Mouse (Mus musculus) forebrain, embryonic 16.5 days (tissue): ENCODE results near the gene Kcnt2. TPM values are rescaled to one million over a fixed set of nuclear protein-coding genes. Genes with fewer than 3 reads are reported as not detected.

Experiments used
- ATAC-seq: fragments of 200-750 bp; cut with Nextera tagmentation; 2 replicates; pipeline ENCODE4 v1.8.0; 2017; ENCODE audit warnings: mild to moderate bottlenecking, moderate library complexity
- H3K27ac ChIP-seq: fragments of 300-500 bp; sonication (generic); 2 replicates; pipeline ENCODE4 v1.5.1; 2014; ENCODE audit warnings: low read length, control low read depth
- H3K27me3 ChIP-seq: fragments of 300-500 bp; sonication (generic); replicated peaks from 2 replicates; pipeline ENCODE4 v1.6.1; 2014; ENCODE audit warnings: low read length; ENCODE audit not compliant: control insufficient read depth, insufficient read depth
- H3K36me3 ChIP-seq: fragments of 300-500 bp; sonication (generic); 2 replicates; pipeline ENCODE4 v1.6.1; 2014; ENCODE audit not compliant: control insufficient read depth, insufficient read depth
- H3K4me1 ChIP-seq: fragments of 300-500 bp; sonication (generic); replicated peaks from 2 replicates; pipeline ENCODE4 v1.6.1; 2014; ENCODE audit warnings: low read length; ENCODE audit not compliant: control insufficient read depth, insufficient read depth
- H3K4me2 ChIP-seq: fragments of 300-500 bp; sonication (generic); 2 replicates; pipeline ENCODE4 v1.6.1; 2014; ENCODE audit warnings: mild to moderate bottlenecking, low read length, control low read depth
- H3K4me3 ChIP-seq: fragments of 300-500 bp; sonication (generic); replicated peaks from 2 replicates; pipeline ENCODE4 v1.5.1; 2014; ENCODE audit warnings: mild to moderate bottlenecking, low read length, control low read depth
- H3K9ac ChIP-seq: fragments of 300-500 bp; sonication (generic); replicated peaks from 2 replicates; pipeline ENCODE4 v1.6.1; 2014; ENCODE audit warnings: low read depth, low read length, control low read depth
- H3K9me3 ChIP-seq: fragments of 300-500 bp; sonication (generic); 2 replicates; pipeline ENCODE4 v1.6.1; 2016; ENCODE audit warnings: low read length; ENCODE audit not compliant: control insufficient read depth
- WGBS: fragments of 180-500 bp; shearing (Covaris S2); extraction: QIAGEN DNeasy Blood & Tissue Kit; methylation state at CpG from one replicate; pipeline ENCODE4 v1.1.7; 2014; 5-methylcytosine and 5-hydroxymethylcytosine counted together
- polyA plus RNA-seq: library from polyadenylated mRNA; unstranded; fragments of >200 nt; fragmentation: Nextera tagmentation; extraction: Ambion mirVana; gene quantifications from 2 replicates; pipeline ENCODE4 v1.2.1, GENCODE M21; 2015

The Kcnt2 gene
- polyA plus RNA-seq, 1 experiment from 2014 or later, result 2.8 TPM

GRCm38 (mm10) chr1:140273624-140274023, 27.7 kb downstream of the Kcnt2 start:
- Histone ChIP-seq H3K27ac (no peak overlapping the region), H3K36me3 (no peaks in the 10 kb centered on the region), H3K4me1 (no peaks in the 10 kb centered on the region), H3K4me2 (no peak overlapping the region), H3K9me3 (no peaks in the 10 kb centered on the region), H3K9ac (no peak overlapping the region), H3K4me3 (no peak overlapping the region), H3K27me3 (no peaks in the 10 kb centered on the region)
- no peak for ATAC-seq
- 92% methylated on average over 3 of the region's 3 CpGs for WGBS

GRCm38 (mm10) chr1:140275813-140276212, 29.9 kb downstream of the Kcnt2 start:
- Histone ChIP-seq H3K4me1 (no peaks in the 10 kb centered on the region), H3K9me3 (no peaks in the 10 kb centered on the region), H3K9ac (no peak overlapping the region), H3K27ac (no peak overlapping the region), H3K36me3 (no peaks in the 10 kb centered on the region), H3K4me2 (no peak overlapping the region), H3K27me3 (no peaks in the 10 kb centered on the region), H3K4me3 (no peak overlapping the region)
- ATAC-seq, result no peak

GRCm38 (mm10) chr1:140293140-140293539, 47.2 kb downstream of the Kcnt2 start:
- no peak for ATAC-seq
- H3K9ac ChIP-seq, result no peak overlapping the region
- no peak overlapping the region for H3K4me3 ChIP-seq
- no peak overlapping the region for H3K27ac ChIP-seq
- no peaks in the 10 kb centered on the region for H3K36me3 ChIP-seq
- no peaks in the 10 kb centered on the region for H3K27me3 ChIP-seq
- no peaks in the 10 kb centered on the region for H3K4me1 ChIP-seq
- no peaks in the 10 kb centered on the region for H3K9me3 ChIP-seq
- 37% methylated on average over 3 of the region's 3 CpGs for WGBS
- H3K4me2 ChIP-seq, result no peak overlapping the region

DNA sequence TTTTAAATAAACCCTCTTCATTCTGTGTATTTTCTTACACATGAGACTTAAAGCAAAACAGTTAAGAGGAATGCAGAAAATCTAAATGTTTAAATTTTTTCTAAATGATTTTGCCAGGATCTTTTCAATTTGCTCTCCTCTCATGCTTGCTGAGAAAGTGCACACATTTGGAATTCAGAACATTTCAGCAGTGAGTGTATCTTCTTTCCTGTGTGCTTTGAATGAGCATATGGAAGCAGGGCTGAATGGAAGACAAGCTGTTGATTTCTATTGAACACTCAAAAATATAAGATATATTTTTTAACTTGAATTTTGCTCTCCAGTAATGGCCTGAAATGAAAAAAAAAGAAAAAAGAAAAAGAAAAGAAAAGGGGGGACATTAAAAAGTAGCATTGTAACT, 49.5 kb downstream of the Kcnt2 start:
- no peak for ATAC-seq
- no peaks in the 10 kb centered on the region for H3K9me3 ChIP-seq
- H3K4me2 ChIP-seq, result no peak overlapping the region
- no peak overlapping the region for H3K9ac ChIP-seq
- H3K4me1 ChIP-seq, result no peaks in the 10 kb centered on the region
- H3K4me3 ChIP-seq, result no peak overlapping the region
- H3K27me3 ChIP-seq, result no peaks in the 10 kb centered on the region
- no peaks in the 10 kb centered on the region for H3K36me3 ChIP-seq
- H3K27ac ChIP-seq, result no peak overlapping the region

DNA sequence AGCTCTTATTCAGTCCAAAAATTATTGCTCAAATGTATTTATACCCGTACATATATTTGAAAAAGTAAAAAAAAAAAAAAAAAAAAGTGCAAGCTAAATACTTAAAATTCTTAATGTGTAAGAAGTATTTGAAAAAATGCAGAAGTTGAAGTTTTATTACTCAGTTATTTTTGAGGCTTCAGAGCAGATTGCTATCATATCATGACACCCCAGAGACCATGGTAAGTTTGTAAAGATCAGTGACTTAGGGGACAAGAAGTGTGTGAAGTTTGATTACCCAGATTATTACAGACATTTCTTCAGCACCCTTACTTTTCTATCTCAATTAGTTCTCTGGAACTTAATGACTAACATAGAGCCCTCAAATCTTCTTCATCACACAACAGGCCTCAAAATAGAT, 58.3 kb downstream of the Kcnt2 start:
- Histone ChIP-seq H3K36me3 (no peaks in the 10 kb centered on the region), H3K9ac (no peak overlapping the region), H3K27me3 (no peaks in the 10 kb centered on the region), H3K27ac (no peak overlapping the region), H3K4me3 (no peak overlapping the region), H3K9me3 (peaks cover 4% of the 10 kb centered on the region; the same call in 1 of the 2 replicates), H3K4me2 (no peak overlapping the region), H3K4me1 (no peaks in the 10 kb centered on the region)
- 89% methylated on average over 1 of the region's 1 CpGs for WGBS
- ATAC-seq, result no peak

- Histone ChIP-seq H3K27ac (no peak overlapping the region), H3K4me2 (no peak overlapping the region), H3K9ac (no peak overlapping the region), H3K4me3 (no peak overlapping the region), H3K4me1 (no peaks in the 10 kb centered on the region), H3K27me3 (no peaks in the 10 kb centered on the region), H3K9me3 (peaks cover 4% of the 10 kb centered on the region; the same call in 1 of the 2 replicates), H3K36me3 (no peaks in the 10 kb centered on the region)
- ATAC-seq, result no peak
Observed at GRCm38 (mm10) chr1:140305344-140305743, 59.4 kb downstream of the Kcnt2 start.

- Histone ChIP-seq H3K4me2 (no peak overlapping the region), H3K27ac (no peak overlapping the region), H3K9ac (no peak overlapping the region), H3K9me3 (peaks cover 4% of the 10 kb centered on the region; the same call in 1 of the 2 replicates), H3K4me1 (no peaks in the 10 kb centered on the region), H3K27me3 (no peaks in the 10 kb centered on the region), H3K4me3 (no peak overlapping the region), H3K36me3 (no peaks in the 10 kb centered on the region)
- no peak for ATAC-seq
- WGBS, result 90% methylated on average over 2 of the region's 2 CpGs
Observed at GRCm38 (mm10) chr1:140306339-140306738, 60.4 kb downstream of the Kcnt2 start.

- Histone ChIP-seq H3K27me3 (no peaks in the 10 kb centered on the region), H3K9ac (no peak overlapping the region), H3K4me3 (no peak overlapping the region), H3K4me2 (no peak overlapping the region), H3K36me3 (no peaks in the 10 kb centered on the region), H3K4me1 (no peaks in the 10 kb centered on the region), H3K27ac (no peak overlapping the region), H3K9me3 (no peaks in the 10 kb centered on the region)
- ATAC-seq, result no peak
- 83% methylated on average over 2 of the region's 2 CpGs for WGBS
Observed at GRCm38 (mm10) chr1:140310739-140311138, 64.8 kb downstream of the Kcnt2 start.

- Histone ChIP-seq H3K4me3 (no peak overlapping the region), H3K9me3 (no peaks in the 10 kb centered on the region), H3K4me2 (no peak overlapping the region), H3K4me1 (no peaks in the 10 kb centered on the region), H3K36me3 (no peaks in the 10 kb centered on the region), H3K27me3 (no peaks in the 10 kb centered on the region), H3K9ac (no peak overlapping the region), H3K27ac (no peak overlapping the region)
- 90% methylated on average over 3 of the region's 3 CpGs for WGBS
- no peak for ATAC-seq
Observed at GRCm38 (mm10) chr1:140325088-140325487, 79.1 kb downstream of the Kcnt2 start.

GRCm38 (mm10) chr1:140326709-140327108, 80.8 kb downstream of the Kcnt2 start:
- H3K4me3 ChIP-seq, result no peak overlapping the region
- H3K4me2 ChIP-seq, result no peak overlapping the region
- no peak overlapping the region for H3K27ac ChIP-seq
- WGBS, result 85% methylated on average over 3 of the region's 3 CpGs
- no peaks in the 10 kb centered on the region for H3K27me3 ChIP-seq
- no peak overlapping the region for H3K9ac ChIP-seq
- no peaks in the 10 kb centered on the region for H3K9me3 ChIP-seq
- H3K4me1 ChIP-seq, result no peaks in the 10 kb centered on the region
- no peaks in the 10 kb centered on the region for H3K36me3 ChIP-seq
- no peak for ATAC-seq
